Mouse (Mus musculus): ENCODE measurements around the gene Ostc. TPM values are rescaled to one million over a fixed set of nuclear protein-coding genes. Genes with fewer than 3 reads are reported as not detected.
A peak's percentile ranks its signal among the peaks of the same experiment; 100 is the strongest.

Ostc gene
- polyA plus RNA-seq, 1 experiment from 2014 or later: 200 TPM

GRCm38 (mm10) chr3:130714775-130715568 is 5.7 kb upstream of the Ostc start:
- H3K9ac ChIP-seq (ENCODE audit: low read depth, low read length): peak overlapping the region; percentile 13

GRCm38 (mm10) chr3:130712891-130713290 is 3.6 kb upstream of the Ostc start:
- Histone ChIP-seq H3K36me3 (ENCODE audit: control insufficient read depth, insufficient read depth, low read length) (no peaks in the 10 kb centered on the region), H3K27me3 (ENCODE audit: control insufficient read depth, insufficient read depth, low read depth, low read length) (no peaks in the 10 kb centered on the region), H3K4me1 (ENCODE audit: control insufficient read depth, insufficient read depth, low read length) (peaks cover 11% of the 10 kb centered on the region), H3K4me3 (ENCODE audit: low read depth, low read length) (no peak overlapping the region), H3K9ac (ENCODE audit: low read depth, low read length) (no peak overlapping the region), H3K4me2 (ENCODE audit: low read length) (no peak overlapping the region), H3K27ac (ENCODE audit: low read length) (no peak overlapping the region), H3K9me3 (replicated peaks; ENCODE audit: control insufficient read depth, low read length, poor library complexity, severe bottlenecking) (no peaks in the 10 kb centered on the region)
- 61% methylated on average over 6 of the region's 6 CpGs for WGBS
- ATAC-seq: no peak

More at GRCm38 (mm10) chr3:130714775-130715568, 5.7 kb upstream of the Ostc start:
- no peaks in the 10 kb centered on the region for H3K36me3 ChIP-seq (ENCODE audit: control insufficient read depth, insufficient read depth, low read length)
- peak overlapping the region; percentile 32 for H3K4me3 ChIP-seq (ENCODE audit: low read depth, low read length)
- H3K27ac ChIP-seq (ENCODE audit: low read length): no peak overlapping the region
- no peaks in the 10 kb centered on the region for H3K27me3 ChIP-seq (ENCODE audit: control insufficient read depth, insufficient read depth, low read depth, low read length)
- H3K4me2 ChIP-seq (ENCODE audit: low read length): peak overlapping the region; percentile 64
- H3K9me3 ChIP-seq (replicated peaks; ENCODE audit: control insufficient read depth, low read length, poor library complexity, severe bottlenecking): no peaks in the 10 kb centered on the region
- WGBS: 20% methylated on average over 22 of the region's 22 CpGs
- ATAC-seq: 0 out of 2 replicates have a peak, but pooled peaks have one; percentile 29
- peaks cover under 1% of the 10 kb centered on the region for H3K4me1 ChIP-seq (ENCODE audit: control insufficient read depth, insufficient read depth, low read length)

- 67% methylated on average over 7 of the region's 7 CpGs for WGBS
- H3K27me3 ChIP-seq (ENCODE audit: control insufficient read depth, insufficient read depth, low read depth, low read length): no peaks in the 10 kb centered on the region
- H3K9me3 ChIP-seq (replicated peaks; ENCODE audit: control insufficient read depth, low read length, poor library complexity, severe bottlenecking): no peaks in the 10 kb centered on the region
- no peak overlapping the region for H3K27ac ChIP-seq (ENCODE audit: low read length)
- no peak overlapping the region for H3K4me3 ChIP-seq (ENCODE audit: low read depth, low read length)
- peak overlapping the region; percentile 54 for H3K4me2 ChIP-seq (ENCODE audit: low read length)
- peaks cover 20% of the 10 kb centered on the region for H3K4me1 ChIP-seq (ENCODE audit: control insufficient read depth, insufficient read depth, low read length)
- ATAC-seq: no peak
- peak overlapping the region; percentile 20; the same call in 1 of the 2 replicates for H3K9ac ChIP-seq (ENCODE audit: low read depth, low read length)
- H3K36me3 ChIP-seq (ENCODE audit: control insufficient read depth, insufficient read depth, low read length): no peaks in the 10 kb centered on the region
Observed at GRCm38 (mm10) chr3:130710103-130710502, 859 bp upstream of the Ostc start.

GRCm38 (mm10) chr3:130708529-130708928 is 715 bp downstream of the Ostc start:
- Histone ChIP-seq H3K4me3 (ENCODE audit: low read depth, low read length) (peak overlapping the region; percentile 86), H3K9ac (ENCODE audit: low read depth, low read length) (peak overlapping the region; percentile 80), H3K4me2 (ENCODE audit: low read length) (peak overlapping the region; percentile 83), H3K9me3 (replicated peaks; ENCODE audit: control insufficient read depth, low read length, poor library complexity, severe bottlenecking) (no peaks in the 10 kb centered on the region), H3K4me1 (ENCODE audit: control insufficient read depth, insufficient read depth, low read length) (peaks cover 20% of the 10 kb centered on the region), H3K27ac (ENCODE audit: low read length) (peak overlapping the region; percentile 90), H3K36me3 (ENCODE audit: control insufficient read depth, insufficient read depth, low read length) (no peaks in the 10 kb centered on the region), H3K27me3 (ENCODE audit: control insufficient read depth, insufficient read depth, low read depth, low read length) (no peaks in the 10 kb centered on the region)
- 0% methylated on average over 5 of the region's 5 CpGs for WGBS
- ATAC-seq: no peak

- ATAC-seq: no peak
- Histone ChIP-seq H3K4me2 (ENCODE audit: low read length) (no peak overlapping the region), H3K4me3 (ENCODE audit: low read depth, low read length) (no peak overlapping the region), H3K27ac (ENCODE audit: low read length) (no peak overlapping the region), H3K27me3 (ENCODE audit: control insufficient read depth, insufficient read depth, low read depth, low read length) (no peaks in the 10 kb centered on the region), H3K4me1 (ENCODE audit: control insufficient read depth, insufficient read depth, low read length) (peaks cover 4% of the 10 kb centered on the region; the same call in 1 of the 2 replicates), H3K9me3 (replicated peaks; ENCODE audit: control insufficient read depth, low read length, poor library complexity, severe bottlenecking) (no peaks in the 10 kb centered on the region), H3K36me3 (ENCODE audit: control insufficient read depth, insufficient read depth, low read length) (peaks cover 15% of the 10 kb centered on the region), H3K9ac (ENCODE audit: low read depth, low read length) (no peak overlapping the region)
- 86% methylated on average over 6 of the region's 6 CpGs for WGBS
Observed at GRCm38 (mm10) chr3:130702289-130702688, 7.0 kb downstream of the Ostc start.

- WGBS: 80% methylated on average over 4 of the region's 4 CpGs
- no peak for ATAC-seq
- Histone ChIP-seq H3K27me3 (ENCODE audit: control insufficient read depth, insufficient read depth, low read depth, low read length) (no peaks in the 10 kb centered on the region), H3K27ac (ENCODE audit: low read length) (no peak overlapping the region), H3K4me2 (ENCODE audit: low read length) (no peak overlapping the region), H3K4me1 (ENCODE audit: control insufficient read depth, insufficient read depth, low read length) (no peaks in the 10 kb centered on the region), H3K9ac (ENCODE audit: low read depth, low read length) (no peak overlapping the region), H3K4me3 (ENCODE audit: low read depth, low read length) (no peak overlapping the region), H3K36me3 (ENCODE audit: control insufficient read depth, insufficient read depth, low read length) (peaks cover 16% of the 10 kb centered on the region), H3K9me3 (replicated peaks; ENCODE audit: control insufficient read depth, low read length, poor library complexity, severe bottlenecking) (no peaks in the 10 kb centered on the region)
Observed at GRCm38 (mm10) chr3:130697622-130698021, 11.6 kb downstream of the Ostc start.

- Histone ChIP-seq H3K4me2 (ENCODE audit: low read length) (no peak overlapping the region), H3K4me1 (ENCODE audit: control insufficient read depth, insufficient read depth, low read length) (0 out of 2 replicates have a peak, but pooled peaks cover 4% of the 10 kb centered on the region), H3K9me3 (replicated peaks; ENCODE audit: control insufficient read depth, low read length, poor library complexity, severe bottlenecking) (no peaks in the 10 kb centered on the region), H3K4me3 (ENCODE audit: low read depth, low read length) (no peak overlapping the region), H3K27ac (ENCODE audit: low read length) (no peak overlapping the region), H3K36me3 (ENCODE audit: control insufficient read depth, insufficient read depth, low read length) (peaks cover 4% of the 10 kb centered on the region; the same call in 1 of the 2 replicates), H3K9ac (ENCODE audit: low read depth, low read length) (no peak overlapping the region), H3K27me3 (ENCODE audit: control insufficient read depth, insufficient read depth, low read depth, low read length) (no peaks in the 10 kb centered on the region)
- no peak for ATAC-seq
- 92% methylated on average over 7 of the region's 7 CpGs for WGBS
Observed at GRCm38 (mm10) chr3:130694705-130695104, 14.5 kb downstream of the Ostc start.

GRCm38 (mm10) chr3:130694041-130694593 is 15.1 kb downstream of the Ostc start:
- Histone ChIP-seq H3K27ac (ENCODE audit: low read length) (no peak overlapping the region), H3K27me3 (ENCODE audit: control insufficient read depth, insufficient read depth, low read depth, low read length) (no peaks in the 10 kb centered on the region), H3K4me1 (ENCODE audit: control insufficient read depth, insufficient read depth, low read length) (0 out of 2 replicates have a peak, but pooled peaks cover 4% of the 10 kb centered on the region), H3K36me3 (ENCODE audit: control insufficient read depth, insufficient read depth, low read length) (peaks cover 4% of the 10 kb centered on the region; the same call in 1 of the 2 replicates), H3K4me3 (ENCODE audit: low read depth, low read length) (no peak overlapping the region), H3K9me3 (replicated peaks; ENCODE audit: control insufficient read depth, low read length, poor library complexity, severe bottlenecking) (no peaks in the 10 kb centered on the region), H3K4me2 (ENCODE audit: low read length) (no peak overlapping the region), H3K9ac (ENCODE audit: low read depth, low read length) (no peak overlapping the region)
- 65% methylated on average over 9 of the region's 9 CpGs for WGBS
- 0 out of 2 replicates have a peak, but pooled peaks have one; percentile 16 for ATAC-seq
